Mouse (Mus musculus) embryonic fibroblast, embryonic 13.5 days (primary cell): ENCODE measurements around the gene Por. TPM values are rescaled to one million over a fixed set of nuclear protein-coding genes. Genes with fewer than 3 reads are reported as not detected.
A peak's percentile ranks its signal among the peaks of the same experiment; 100 is the strongest.

Experiments used
- H3K27ac ChIP-seq: 2 replicates; pipeline ENCODE4 v1.5.1; 2012; ENCODE audit warnings: low read length, control low read depth, inconsistent platforms; ENCODE audit not compliant: insufficient read depth
- H3K4me1 ChIP-seq: 2 replicates; pipeline ENCODE4 v1.6.1; 2011; ENCODE audit warnings: low read length; ENCODE audit not compliant: control insufficient read depth, insufficient read depth
- H3K4me3 ChIP-seq: 2 replicates; pipeline ENCODE4 v1.5.1; 2011; ENCODE audit warnings: mild to moderate bottlenecking, control low read depth, low read length; ENCODE audit not compliant: insufficient read depth
- CTCF ChIP-seq: IDR thresholded peaks from 2 replicates; pipeline ENCODE4 v1.5.1; 2011; ENCODE audit warnings: mild to moderate bottlenecking, control low read depth, low read length, moderate library complexity, borderline replicate concordance; ENCODE audit not compliant: insufficient read depth
- POLR2A ChIP-seq: IDR thresholded peaks from 2 replicates; pipeline ENCODE4 v1.6.1; 2011; ENCODE audit warnings: low read depth, mild to moderate bottlenecking, control low read depth, low read length, moderate library complexity
- polyA plus RNA-seq: library from polyadenylated mRNA; stranded (reverse); fragments of >200 nt; gene quantifications from 2 replicates; pipeline ENCODE4 v1.2.4, GENCODE M21; 2011; ENCODE audit warnings: low read depth; ENCODE audit not compliant: missing spikeins, insufficient read length

The Por gene
- polyA plus RNA-seq, 1 experiment: 58.5 TPM

DNA sequence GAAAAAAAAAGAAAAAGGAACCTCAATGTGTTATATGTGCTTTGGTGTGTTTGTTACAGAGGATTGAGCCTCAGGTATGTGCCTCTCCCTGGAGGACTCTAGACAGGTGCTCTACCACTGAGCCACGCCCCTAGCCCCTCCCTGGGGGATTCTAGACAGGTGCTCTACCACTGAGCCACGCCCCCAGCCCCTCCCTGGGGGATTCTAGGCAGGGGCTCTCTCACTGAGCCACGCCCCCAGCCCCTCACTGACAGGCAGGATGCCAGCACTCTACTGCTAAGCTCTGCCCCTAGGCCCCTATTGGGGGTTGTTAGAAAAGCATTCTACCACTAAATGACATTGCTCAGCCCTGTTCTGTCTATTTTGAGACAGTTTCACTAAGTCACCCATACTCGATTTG lies 2.7 kb downstream of the Por start:
- Histone ChIP-seq H3K4me3 (no peak overlapping the region), H3K4me1 (peaks cover 18% of the 10 kb centered on the region), H3K27ac (no peak overlapping the region)
- TF ChIP-seq CTCF: no peak
- TF ChIP-seq POLR2A: no peak

DNA sequence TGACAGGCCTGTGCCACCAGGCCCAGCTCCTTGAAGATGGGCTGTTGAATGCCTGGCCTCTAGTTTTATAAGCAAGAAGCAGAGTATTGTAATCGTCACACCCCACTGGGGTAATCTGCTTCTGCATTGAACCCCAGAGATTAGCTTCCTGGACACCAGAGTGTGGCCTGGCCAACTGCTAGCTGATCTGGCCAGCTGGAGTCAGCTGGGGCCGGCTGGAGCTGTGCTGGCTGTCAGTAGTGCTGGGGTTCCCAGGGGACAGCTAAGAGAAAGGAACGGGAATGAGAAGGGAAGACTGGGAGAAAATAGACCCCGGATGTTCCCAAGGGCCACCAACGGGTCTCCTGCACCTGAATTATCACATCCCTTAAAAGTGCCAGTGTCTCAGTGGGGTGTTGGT lies 3.1 kb downstream of the Por start:
- TF ChIP-seq CTCF (no peak), POLR2A (no peak)
- H3K4me3 ChIP-seq: no peak overlapping the region
- H3K4me1 ChIP-seq: peaks cover 18% of the 10 kb centered on the region
- H3K27ac ChIP-seq: no peak overlapping the region

DNA sequence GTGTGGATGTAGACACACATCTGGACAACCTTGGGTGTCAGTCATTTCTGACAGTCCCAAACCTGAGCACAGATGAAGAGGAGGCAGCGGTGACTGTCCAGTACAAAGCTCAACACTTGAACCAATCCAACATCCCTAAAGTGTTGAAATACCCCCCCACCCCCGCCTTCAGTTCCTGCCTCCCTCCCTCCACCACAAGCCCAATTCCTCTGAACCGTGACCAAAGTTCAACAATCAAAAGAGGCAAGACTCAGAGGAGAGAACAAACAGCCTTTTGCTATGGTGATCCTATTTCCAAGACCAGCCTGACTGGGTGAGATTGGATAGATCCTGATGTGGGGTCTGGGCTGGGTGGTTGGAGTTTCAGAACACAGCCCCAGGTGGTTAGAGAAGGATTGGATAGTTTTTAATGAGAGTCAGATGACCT lies 4.5 kb downstream of the Por start:
- Histone ChIP-seq H3K27ac (no peak overlapping the region), H3K4me3 (no peak overlapping the region)

DNA sequence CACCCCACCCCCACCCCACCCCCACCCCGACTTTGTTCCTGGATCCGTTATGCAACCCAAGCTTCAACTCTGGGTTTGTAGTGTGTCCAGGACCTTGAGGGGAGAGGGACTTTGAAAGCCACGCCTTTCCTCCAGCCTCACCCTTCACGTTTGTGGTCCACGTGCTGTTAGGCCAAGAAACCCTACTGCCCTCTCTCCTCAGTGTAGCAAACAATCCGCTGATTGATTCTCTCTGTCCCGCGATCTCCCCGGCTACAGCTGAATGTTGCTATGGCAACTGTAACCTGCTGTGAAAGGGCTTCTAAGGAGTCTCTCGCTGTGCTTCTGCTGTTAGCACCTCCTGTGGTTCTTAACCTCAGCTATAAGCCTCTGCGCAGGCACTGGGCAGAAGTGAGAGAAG lies 5.0 kb downstream of the Por start:
- H3K4me1 ChIP-seq: peaks cover 18% of the 10 kb centered on the region
- no peak overlapping the region for H3K27ac ChIP-seq
- no peak overlapping the region for H3K4me3 ChIP-seq
- no peak for TF ChIP-seq CTCF
- TF ChIP-seq POLR2A: no peak

More for the DNA sequence above, 4.5 kb downstream of the Por start:
- no peak for TF ChIP-seq CTCF
- no peak for TF ChIP-seq POLR2A
- H3K4me1 ChIP-seq: peaks cover 18% of the 10 kb centered on the region

DNA sequence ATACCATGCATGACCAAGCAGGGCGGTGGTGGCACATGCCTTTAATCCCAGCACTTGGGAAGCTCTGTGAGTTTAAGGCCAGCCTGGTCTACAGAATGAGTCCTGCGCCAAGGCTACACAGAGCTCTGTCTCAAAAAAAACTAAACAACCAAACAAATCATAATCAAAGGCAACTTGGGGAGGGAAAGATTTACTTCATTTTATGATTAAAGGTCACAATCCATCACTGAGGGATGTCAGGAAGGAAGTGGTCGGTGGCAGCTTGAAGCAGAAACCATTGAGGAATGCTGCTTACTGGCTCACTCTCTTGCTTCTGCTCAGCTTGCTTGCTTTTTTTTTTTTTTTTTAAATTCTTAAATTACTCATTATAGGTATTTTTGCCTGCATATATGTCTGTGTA lies 6.9 kb downstream of the Por start:
- TF ChIP-seq POLR2A (no peak), CTCF (no peak)
- H3K27ac ChIP-seq: no peak overlapping the region
- H3K4me3 ChIP-seq: no peak overlapping the region
- H3K4me1 ChIP-seq: peaks cover 9% of the 10 kb centered on the region

DNA sequence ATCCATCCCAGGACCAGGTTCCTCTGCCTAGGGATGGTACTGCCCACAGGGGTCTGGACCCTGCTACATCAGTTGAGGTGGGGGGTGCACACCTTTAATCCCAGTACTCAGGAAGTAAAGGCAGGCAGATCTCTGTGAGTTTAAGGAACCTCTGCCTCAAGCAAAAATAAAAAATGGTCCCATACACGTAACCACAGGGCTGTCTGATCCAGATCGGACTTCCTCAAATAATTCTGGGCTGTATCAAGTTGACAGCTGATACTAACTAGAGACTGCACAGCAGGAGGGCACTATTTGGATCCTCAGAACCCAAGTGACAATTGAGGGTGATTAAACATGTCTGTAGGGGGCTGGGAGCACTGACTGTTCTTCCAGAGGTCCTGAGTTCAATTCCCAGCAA lies 7.4 kb downstream of the Por start:
- no peak overlapping the region for H3K27ac ChIP-seq
- H3K4me1 ChIP-seq: peaks cover 8% of the 10 kb centered on the region
- H3K4me3 ChIP-seq: no peak overlapping the region
- TF ChIP-seq CTCF (no peak), POLR2A (no peak)

DNA sequence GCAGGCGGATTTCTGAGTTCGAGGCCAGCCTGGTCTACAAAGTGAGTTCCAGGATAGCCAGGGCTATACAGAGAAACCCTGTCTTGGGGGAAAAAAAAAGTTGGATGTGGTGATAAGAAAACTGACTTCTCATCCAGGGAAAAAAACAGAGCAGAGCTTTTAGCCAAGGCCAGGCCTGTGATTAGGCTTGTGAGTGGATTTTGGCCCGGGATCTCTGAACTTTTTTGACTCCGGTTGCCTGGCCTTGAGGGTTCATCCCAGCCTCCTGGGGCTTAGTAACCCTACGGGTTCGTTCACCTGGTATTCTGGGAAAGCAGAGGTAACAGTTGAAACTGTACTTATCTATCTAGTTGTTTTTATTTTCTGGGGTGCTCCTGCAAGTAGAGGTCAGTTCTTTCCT lies 8.6 kb downstream of the Por start:
- H3K27ac ChIP-seq: no peak overlapping the region
- TF ChIP-seq CTCF: no peak
- TF ChIP-seq POLR2A: no peak
- H3K4me1 ChIP-seq: peaks cover 8% of the 10 kb centered on the region
- no peak overlapping the region for H3K4me3 ChIP-seq

DNA sequence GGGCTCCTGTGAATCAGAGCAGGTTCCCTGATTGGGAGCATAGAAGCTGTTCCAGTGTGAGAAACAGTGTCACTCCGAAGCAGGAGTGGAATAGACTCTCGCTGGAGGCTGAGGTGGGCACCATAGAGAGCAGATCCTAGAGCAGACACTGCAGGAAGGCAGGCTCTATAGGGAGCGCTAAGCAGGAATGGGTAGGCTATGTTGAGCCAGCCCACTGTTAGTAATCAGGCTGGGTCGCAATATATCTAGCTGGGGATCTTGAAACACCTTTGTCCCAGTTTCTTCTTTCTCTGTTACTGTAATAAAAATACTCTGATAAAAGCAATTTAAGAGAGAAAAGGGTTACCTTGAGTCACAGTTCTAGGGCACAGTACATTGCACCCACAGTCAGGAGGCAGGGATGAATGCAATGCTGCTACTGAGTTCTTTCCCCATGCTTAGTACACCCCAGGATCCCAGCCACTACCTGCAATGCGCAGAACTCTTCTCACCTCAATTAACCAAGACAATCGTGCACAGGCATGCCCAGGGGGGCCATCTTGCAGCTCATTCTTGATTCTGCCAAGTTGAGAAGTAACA lies 11.2 kb downstream of the Por start:
- TF ChIP-seq POLR2A (no peak), CTCF (no peak)
- H3K27ac ChIP-seq: no peak overlapping the region

DNA sequence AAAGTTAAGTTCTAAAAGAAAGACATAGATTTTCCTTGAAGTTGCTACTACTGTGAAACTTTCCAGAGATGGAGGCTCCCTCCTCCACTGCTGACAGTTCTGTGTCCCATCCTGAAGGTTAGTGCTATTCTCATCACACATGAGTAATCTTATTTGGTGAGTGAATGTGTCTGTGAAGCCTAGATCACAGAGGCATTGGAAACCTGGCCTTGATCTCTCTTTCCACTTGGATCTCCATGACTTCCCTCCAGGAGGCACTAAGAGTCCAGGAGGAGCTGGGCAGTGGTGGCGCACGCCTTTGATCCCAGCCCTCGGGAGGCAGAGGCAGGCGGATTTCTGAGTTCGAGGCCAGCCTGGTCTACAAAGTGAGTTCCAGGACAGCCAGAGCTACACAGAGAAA lies 12.2 kb downstream of the Por start:
- H3K4me1 ChIP-seq: no peaks in the 10 kb centered on the region
- H3K4me3 ChIP-seq: no peak overlapping the region
- TF ChIP-seq CTCF: no peak
- TF ChIP-seq POLR2A: no peak
- H3K27ac ChIP-seq: no peak overlapping the region

More for the DNA sequence above, 11.2 kb downstream of the Por start:
- H3K4me1 ChIP-seq: peaks cover 3% of the 10 kb centered on the region; the same call in 1 of the 2 replicates
- H3K4me3 ChIP-seq: no peak overlapping the region

DNA sequence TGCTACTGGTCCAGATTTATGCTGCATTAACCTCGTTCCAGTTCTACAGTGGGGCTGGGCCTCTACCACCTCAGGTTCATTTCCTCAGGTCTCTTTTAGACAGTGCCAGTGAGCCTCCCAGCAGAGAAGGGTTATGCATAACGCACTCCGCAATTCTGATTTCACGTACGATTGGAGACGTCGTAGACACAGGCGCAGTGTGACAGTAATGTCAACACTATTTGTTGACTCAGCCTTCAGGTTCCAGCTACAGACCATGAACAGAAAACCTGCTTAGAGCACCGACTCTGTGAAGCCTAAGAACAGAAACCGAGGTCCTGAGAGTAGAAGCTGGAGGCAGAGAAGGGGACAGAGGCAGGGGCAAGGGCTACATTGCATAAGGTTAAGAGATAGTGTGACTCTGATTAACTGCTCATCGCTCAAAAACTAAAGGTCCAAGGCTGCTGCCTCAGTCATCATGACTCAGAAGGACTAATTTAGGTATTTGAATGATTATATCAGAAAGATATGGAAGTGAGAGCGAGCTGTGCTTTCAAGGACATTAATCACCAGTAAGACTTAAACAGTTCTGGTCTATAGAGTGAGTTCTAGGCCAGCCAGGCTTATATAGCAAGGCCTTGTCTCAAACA lies 13.2 kb downstream of the Por start:
- no peaks in the 10 kb centered on the region for H3K4me1 ChIP-seq
- H3K27ac ChIP-seq: peak overlapping the region; percentile 58; the same call in 1 of the 2 replicates
- H3K4me3 ChIP-seq: no peak overlapping the region
- TF ChIP-seq CTCF: no peak
- TF ChIP-seq POLR2A: no peak

DNA sequence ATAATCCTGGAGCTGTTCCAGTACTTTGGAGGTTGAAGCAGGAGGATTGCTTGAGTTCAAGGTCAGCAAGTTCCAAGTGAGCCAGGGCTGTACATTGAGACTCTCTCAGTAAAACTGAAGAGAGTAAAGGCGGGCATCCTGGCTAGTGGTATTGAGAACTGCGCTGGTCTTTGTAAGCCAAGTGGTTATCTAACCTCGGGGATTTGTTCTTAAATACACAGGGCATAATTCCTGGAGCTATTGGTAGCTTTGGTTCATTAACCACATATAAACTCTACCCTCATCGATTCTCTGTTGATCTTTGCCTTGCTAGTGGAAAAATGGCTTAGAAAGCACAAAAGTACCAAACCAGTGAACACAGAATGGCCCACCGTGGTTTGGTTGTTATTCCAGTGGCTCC lies 20.6 kb downstream of the Por start:
- no peak overlapping the region for H3K27ac ChIP-seq
- no peaks in the 10 kb centered on the region; the same call in 1 of the 2 replicates for H3K4me1 ChIP-seq
- peak overlapping the region; percentile 80 for H3K4me3 ChIP-seq
- no peak for TF ChIP-seq POLR2A
- TF ChIP-seq CTCF: no peak
